Mouse (Mus musculus): ENCODE measurements around the gene Nsf. TPM values are rescaled to one million over a fixed set of nuclear protein-coding genes. Genes with fewer than 3 reads are reported as not detected.
A peak's percentile ranks its signal among the peaks of the same experiment; 100 is the strongest.

Gene Nsf
- polyA plus RNA-seq, 1 experiment, result 11.2 TPM

DNA sequence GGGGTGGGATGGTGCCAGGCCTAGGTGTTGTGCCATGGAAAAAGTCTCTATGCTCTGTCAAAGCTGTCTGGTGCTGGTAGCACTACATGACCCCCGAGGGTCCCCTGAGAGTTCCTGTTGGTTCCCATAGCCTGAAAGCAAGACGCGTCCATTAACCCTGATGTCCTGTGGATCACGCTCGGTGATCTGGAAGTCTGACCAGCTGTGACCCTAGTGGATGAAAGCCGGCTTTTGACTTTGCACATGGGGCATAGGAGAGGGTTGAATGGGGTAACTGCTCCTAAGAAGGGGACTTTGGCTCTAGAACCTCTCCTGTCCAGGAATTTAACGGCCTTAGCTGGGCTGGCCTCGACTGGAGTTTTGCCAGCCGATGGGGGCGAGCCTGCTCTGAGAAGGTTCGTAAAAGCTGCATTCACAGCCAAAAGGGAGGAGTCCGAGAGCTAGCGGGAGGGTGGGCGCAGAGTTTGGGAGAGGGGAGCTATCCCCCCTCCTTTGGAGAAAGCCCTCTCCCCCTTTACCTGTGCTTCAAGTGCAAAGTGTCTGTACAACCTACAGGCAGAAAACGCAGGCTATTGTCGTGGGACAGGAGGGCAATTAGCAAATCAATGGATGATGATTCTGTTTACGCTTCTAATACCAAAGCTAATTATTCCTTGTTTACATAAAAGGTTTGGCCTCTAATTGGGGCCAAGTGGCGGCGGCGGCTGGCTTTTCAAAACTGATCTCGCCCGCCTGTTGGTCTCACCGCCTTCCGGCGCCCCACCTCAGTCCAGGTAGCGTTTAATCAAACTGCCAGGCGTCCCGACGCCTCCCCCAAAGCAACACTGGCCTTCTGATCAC is 144.9 kb downstream of the Nsf start:
- Histone ChIP-seq H3K4me3 (replicated peaks) (peak overlapping the region; percentile 79), H3K4me1 (peaks cover 16% of the 10 kb centered on the region), H3K27me3 (replicated peaks) (peaks cover 99% of the 10 kb centered on the region), H3K9me3 (peaks cover 42% of the 10 kb centered on the region), H3K36me3 (replicated peaks; ENCODE audit: low read length) (no peaks in the 10 kb centered on the region)
- TF ChIP-seq FLI1 (IDR thresholded peaks at IDR 0.05; ENCODE audit: low read length), result no peak
- TF ChIP-seq GATA1 (IDR thresholded peaks at IDR 0.05; ENCODE audit: borderline replicate concordance, low read length), result no peak

DNA sequence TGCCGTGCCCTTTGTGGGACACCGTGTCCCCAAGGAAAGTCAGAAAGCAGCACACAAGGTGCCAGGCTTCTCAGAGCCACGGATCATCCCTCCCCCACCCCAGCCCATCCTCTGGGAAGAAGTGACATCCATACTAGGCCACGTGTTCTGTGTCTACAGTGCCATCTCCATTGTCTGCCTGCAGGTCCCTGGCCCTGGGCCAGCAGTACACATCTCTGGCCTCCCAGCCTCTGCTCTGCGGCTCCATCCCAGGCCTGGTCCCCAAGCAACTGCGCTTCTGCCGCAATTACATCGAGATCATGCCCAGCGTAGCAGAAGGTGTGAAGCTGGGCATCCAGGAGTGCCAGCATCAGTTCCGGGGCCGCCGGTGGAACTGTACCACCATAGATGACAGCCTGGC is 145.9 kb downstream of the Nsf start:
- peaks cover 97% of the 10 kb centered on the region for H3K27me3 ChIP-seq (replicated peaks)
- peaks cover 16% of the 10 kb centered on the region for H3K4me1 ChIP-seq
- no peaks in the 10 kb centered on the region for H3K36me3 ChIP-seq (replicated peaks; ENCODE audit: low read length)
- peaks cover 46% of the 10 kb centered on the region for H3K9me3 ChIP-seq
- H3K4me3 ChIP-seq (replicated peaks), result no peak overlapping the region
- no peak for TF ChIP-seq GATA1 (IDR thresholded peaks at IDR 0.05; ENCODE audit: borderline replicate concordance, low read length)
- no peak for TF ChIP-seq FLI1 (IDR thresholded peaks at IDR 0.05; ENCODE audit: low read length)

- no peak overlapping the region for H3K4me3 ChIP-seq (replicated peaks)
- peaks cover 41% of the 10 kb centered on the region for H3K9me3 ChIP-seq
- TF ChIP-seq GATA1 (IDR thresholded peaks at IDR 0.05; ENCODE audit: borderline replicate concordance, low read length), result no peak
- TF ChIP-seq FLI1 (IDR thresholded peaks at IDR 0.05; ENCODE audit: low read length), result no peak
- peaks cover 8% of the 10 kb centered on the region for H3K4me1 ChIP-seq
- H3K36me3 ChIP-seq (replicated peaks; ENCODE audit: low read length), result no peaks in the 10 kb centered on the region
- H3K27me3 ChIP-seq (replicated peaks), result peaks cover 95% of the 10 kb centered on the region
Observed at GRCm38 (mm10) chr11:103804804-103805203, 149.1 kb downstream of the Nsf start.

DNA sequence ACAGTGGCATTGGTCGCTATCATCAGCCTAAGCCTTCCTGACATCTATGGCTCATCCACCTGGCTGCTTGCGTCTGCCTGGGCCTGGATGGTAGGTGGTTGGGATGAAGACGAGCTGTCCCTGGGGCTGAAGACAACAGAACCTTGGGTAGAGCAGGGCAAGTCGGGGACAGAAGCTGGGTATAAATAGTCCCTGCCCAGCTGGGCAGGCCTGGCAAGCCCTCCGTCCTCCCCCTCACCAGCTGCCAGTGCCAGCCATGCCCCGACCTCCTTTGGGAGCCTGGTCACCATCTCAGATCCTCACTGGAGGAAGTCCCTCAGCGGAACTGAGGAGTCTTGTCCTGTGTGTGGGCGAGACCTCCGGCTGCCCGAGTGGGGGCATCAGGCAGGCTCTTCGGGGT is 149.7 kb downstream of the Nsf start:
- Histone ChIP-seq H3K9me3 (peaks cover 41% of the 10 kb centered on the region), H3K4me3 (replicated peaks) (no peak overlapping the region), H3K27me3 (replicated peaks) (peaks cover 95% of the 10 kb centered on the region), H3K4me1 (peaks cover 2% of the 10 kb centered on the region), H3K36me3 (replicated peaks; ENCODE audit: low read length) (no peaks in the 10 kb centered on the region)
- TF ChIP-seq GATA1 (IDR thresholded peaks at IDR 0.05; ENCODE audit: borderline replicate concordance, low read length), result no peak
- no peak for TF ChIP-seq FLI1 (IDR thresholded peaks at IDR 0.05; ENCODE audit: low read length)

- H3K4me1 ChIP-seq, result peaks cover 18% of the 10 kb centered on the region
- no peak overlapping the region for H3K4me3 ChIP-seq (replicated peaks)
- no peaks in the 10 kb centered on the region for H3K36me3 ChIP-seq (replicated peaks; ENCODE audit: low read length)
- H3K27me3 ChIP-seq (replicated peaks), result peaks cover 95% of the 10 kb centered on the region
- TF ChIP-seq GATA1 (IDR thresholded peaks at IDR 0.05; ENCODE audit: borderline replicate concordance, low read length) (no peak), FLI1 (IDR thresholded peaks at IDR 0.05; ENCODE audit: low read length) (no peak)
- H3K9me3 ChIP-seq, result peaks cover 25% of the 10 kb centered on the region
Observed at GRCm38 (mm10) chr11:103801128-103801527, 152.7 kb downstream of the Nsf start.

GRCm38 (mm10) chr11:103789951-103790350 is 163.9 kb downstream of the Nsf start:
- no peaks in the 10 kb centered on the region for H3K9me3 ChIP-seq
- peaks cover 93% of the 10 kb centered on the region for H3K27me3 ChIP-seq (replicated peaks)
- peaks cover 4% of the 10 kb centered on the region; the same call in 1 of the 2 replicates for H3K4me1 ChIP-seq
- H3K36me3 ChIP-seq (replicated peaks; ENCODE audit: low read length), result no peaks in the 10 kb centered on the region
- H3K4me3 ChIP-seq (replicated peaks), result no peak overlapping the region
- TF ChIP-seq FLI1 (IDR thresholded peaks at IDR 0.05; ENCODE audit: low read length) (no peak), GATA1 (IDR thresholded peaks at IDR 0.05; ENCODE audit: borderline replicate concordance, low read length) (no peak)

DNA sequence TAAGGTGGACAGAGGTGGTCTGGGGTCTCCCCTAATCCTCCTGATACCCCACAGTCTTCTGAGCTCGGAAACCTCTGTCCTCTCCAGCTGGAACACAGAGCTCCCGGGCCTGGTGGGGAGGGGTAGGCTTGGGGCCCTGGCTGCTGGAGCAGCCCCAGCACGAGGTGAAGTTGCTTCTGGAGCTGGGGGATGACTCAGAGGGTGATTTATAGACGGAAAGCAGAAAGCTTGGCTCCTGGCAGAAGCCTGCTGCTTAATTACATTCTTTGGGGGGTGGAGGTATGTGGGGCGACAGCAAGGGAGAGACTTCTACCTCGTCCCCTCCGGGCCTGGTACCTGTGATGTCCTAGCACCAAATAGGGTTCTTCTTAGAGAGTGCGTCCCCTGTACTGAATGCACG is 173.7 kb downstream of the Nsf start:
- H3K9me3 ChIP-seq, result no peaks in the 10 kb centered on the region
- H3K27me3 ChIP-seq (replicated peaks), result peaks cover 97% of the 10 kb centered on the region
- H3K4me1 ChIP-seq, result no peaks in the 10 kb centered on the region
- no peaks in the 10 kb centered on the region for H3K36me3 ChIP-seq (replicated peaks; ENCODE audit: low read length)
- H3K4me3 ChIP-seq (replicated peaks), result no peak overlapping the region
- TF ChIP-seq GATA1 (IDR thresholded peaks at IDR 0.05; ENCODE audit: borderline replicate concordance, low read length) (no peak), FLI1 (IDR thresholded peaks at IDR 0.05; ENCODE audit: low read length) (no peak)

DNA sequence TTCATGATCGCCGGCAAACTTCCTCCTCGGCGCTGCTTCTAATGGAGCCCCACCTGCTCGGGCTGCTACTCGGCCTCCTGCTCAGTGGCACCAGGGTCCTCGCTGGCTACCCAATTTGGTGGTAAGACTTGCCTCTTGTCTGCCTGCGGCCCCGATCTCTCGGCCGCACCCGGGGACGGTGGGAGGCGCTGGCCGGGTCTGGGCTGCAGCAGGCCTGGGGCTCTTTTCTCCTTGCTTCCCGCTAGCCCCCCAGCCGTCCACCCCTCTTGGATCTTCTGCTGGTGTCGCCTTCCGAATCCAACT is 179.7 kb downstream of the Nsf start:
- no peak for TF ChIP-seq FLI1 (IDR thresholded peaks at IDR 0.05; ENCODE audit: low read length)
- no peak for TF ChIP-seq GATA1 (IDR thresholded peaks at IDR 0.05; ENCODE audit: borderline replicate concordance, low read length)
- peaks cover 99% of the 10 kb centered on the region for H3K27me3 ChIP-seq (replicated peaks)
- no peaks in the 10 kb centered on the region for H3K9me3 ChIP-seq
- peaks cover 30% of the 10 kb centered on the region for H3K4me1 ChIP-seq
- peak overlapping the region; percentile 50 for H3K4me3 ChIP-seq (replicated peaks)
- no peaks in the 10 kb centered on the region for H3K36me3 ChIP-seq (replicated peaks; ENCODE audit: low read length)

DNA sequence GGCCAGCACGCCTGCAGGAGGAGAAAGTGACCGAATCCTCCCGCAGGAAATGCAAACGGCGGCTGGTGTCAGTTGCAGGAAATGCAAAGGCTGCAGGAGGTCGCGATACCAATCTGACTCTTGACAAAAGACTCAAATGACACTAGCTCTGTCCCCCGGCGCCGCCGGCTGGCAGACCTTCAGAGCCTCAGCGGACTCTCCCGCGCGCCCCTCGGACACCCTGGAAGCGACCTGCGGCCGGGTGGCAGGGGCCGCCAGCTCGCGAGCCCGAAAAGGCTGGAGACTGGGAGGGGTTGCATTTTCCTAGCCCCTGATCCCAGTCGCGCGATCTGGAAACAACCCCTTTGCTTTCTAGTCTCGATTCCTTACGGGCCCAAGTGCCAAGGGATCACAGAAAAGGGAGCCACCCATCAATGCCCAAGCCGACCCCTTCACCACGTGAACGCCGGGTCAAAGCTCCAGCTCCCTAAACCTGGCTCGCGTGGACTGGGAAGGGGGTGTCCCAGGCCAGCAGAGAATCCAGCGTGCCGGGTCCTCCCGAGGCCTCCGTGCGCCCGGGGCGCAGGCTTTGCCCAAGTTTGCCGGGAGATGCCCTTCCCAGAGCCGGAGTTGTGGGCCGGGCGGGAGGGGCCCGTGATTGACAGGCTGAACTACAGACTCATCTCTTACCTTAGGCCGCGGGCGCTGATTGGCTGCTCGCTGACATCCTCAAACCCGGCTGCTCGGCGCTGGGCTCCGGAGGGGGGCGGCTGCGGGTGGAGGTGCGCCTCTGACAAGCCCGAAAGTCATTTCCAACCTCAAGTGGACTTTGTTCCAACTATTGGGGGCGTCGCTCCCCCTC is 180.2 kb downstream of the Nsf start, which contains the start of gene Wnt3:
Gene Wnt3, plus strand, starts transcription at position 764 of the 841 bp plus-strand sequence.
- Histone ChIP-seq H3K4me1 (peaks cover 33% of the 10 kb centered on the region), H3K36me3 (replicated peaks; ENCODE audit: low read length) (no peaks in the 10 kb centered on the region), H3K9me3 (no peaks in the 10 kb centered on the region), H3K27me3 (replicated peaks) (peaks cover 100% of the 10 kb centered on the region), H3K4me3 (replicated peaks) (peak within 1 kb of the TSS; percentile 74)
- TF ChIP-seq FLI1 (IDR thresholded peaks at IDR 0.05; ENCODE audit: low read length) (no peak), GATA1 (IDR thresholded peaks at IDR 0.05; ENCODE audit: borderline replicate concordance, low read length) (no peak)

Measured in megakaryocyte, embryonic 14.5 days (primary cell).